Mouse (Mus musculus) thymus, adult 2 months (tissue): ENCODE measurements around the gene Gtpbp8.

Experiments used
- CTCF ChIP-seq: fragments of 200-500 bp; IDR thresholded peaks from 2 replicates; pipeline ENCODE4 v1.5.1; 2012; ENCODE audit warnings: mild to moderate bottlenecking, control low read depth, low read length, moderate library complexity, borderline replicate concordance; ENCODE audit not compliant: control insufficient read depth, poor library complexity, insufficient read depth; ENCODE audit errors: extremely low read depth
- POLR2A ChIP-seq: fragments of 200-500 bp; IDR thresholded peaks from 2 replicates; pipeline ENCODE4 v1.6.1; 2012; ENCODE audit warnings: mild to moderate bottlenecking, low read length, control low read depth, moderate library complexity; ENCODE audit not compliant: control insufficient read depth, poor library complexity, insufficient read depth; ENCODE audit errors: extremely low read depth

DNA sequence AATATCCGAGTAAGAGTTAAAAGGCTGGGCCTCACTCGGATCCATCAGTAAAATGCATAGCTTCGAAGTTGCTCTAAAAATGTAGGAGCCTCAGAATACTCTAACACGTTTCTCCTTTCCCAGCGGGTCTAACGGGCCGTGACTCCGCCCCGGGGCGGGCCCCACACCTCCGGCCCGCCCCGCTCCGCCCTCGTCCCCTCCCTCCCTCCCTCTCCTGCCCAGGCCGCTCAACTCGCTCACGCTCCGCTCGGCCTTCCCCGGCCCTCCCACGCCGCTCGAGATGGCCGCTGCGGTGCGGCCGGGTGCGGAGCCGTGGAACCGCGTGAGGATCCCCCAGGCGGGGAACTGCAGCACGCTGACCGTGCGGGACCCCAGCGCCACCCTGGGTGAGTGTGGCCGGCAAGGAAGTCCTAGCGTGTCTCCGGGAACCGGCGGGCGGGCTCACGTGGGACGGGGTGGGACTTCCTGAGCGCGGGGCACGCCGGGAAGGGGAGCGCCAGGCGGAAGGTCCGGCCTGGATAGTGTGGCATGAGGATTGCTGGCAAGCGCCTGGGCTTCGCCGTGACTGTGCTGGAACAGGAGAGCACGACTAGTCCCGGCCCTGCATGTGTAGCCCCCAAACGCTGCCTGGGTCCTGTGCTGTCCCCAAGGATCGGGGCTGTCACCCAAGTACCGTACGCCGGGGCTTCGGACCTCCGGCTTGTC is 21.9 kb downstream of the Gtpbp8 start, which contains the start of gene Nepro:
- peak; percentile 62; the same call in 1 of the 2 replicates for TF ChIP-seq CTCF
- TF ChIP-seq POLR2A = peak; percentile 63
